In the genomic region with DNA sequence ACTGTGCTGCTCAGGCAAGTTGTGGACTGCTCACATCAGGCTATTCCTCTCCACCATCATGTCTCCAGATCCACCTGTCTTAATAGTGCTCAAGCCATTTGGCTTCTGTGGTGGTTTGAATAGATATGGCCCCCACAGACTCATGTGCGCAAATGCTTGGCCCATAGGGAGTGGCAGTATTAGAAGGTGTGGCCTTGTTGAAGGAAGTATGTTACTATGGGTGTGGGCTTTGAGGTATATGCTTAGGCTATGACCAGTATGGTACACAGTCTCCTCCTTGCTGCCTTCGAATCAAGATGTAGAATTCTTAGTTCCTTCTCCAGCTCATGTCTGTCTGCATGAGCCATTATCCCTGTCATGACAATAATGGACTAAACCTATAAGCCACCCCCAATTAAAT, we compare ENCODE assay signal across 27 mouse cellular contexts.
"Had no signal": no experiment of that assay in that cellular context is flagged by ENCODE, and none has a peak within 500 bp of the region (broad histone marks: within the 10 kb centered on the region; RNA-seq: fewer than 3 reads in every experiment).

No protein-coding gene starts in this region.

- H3K4me1 ChIP-seq: intestine, embryonic 15.5 days; liver, embryonic 13.5 days had no signal

- H3K4me2 ChIP-seq: heart, embryonic 13.5 days; heart, embryonic 15.5 days; hindbrain, embryonic 13.5 days; intestine, embryonic 15.5 days; kidney, embryonic 15.5 days; limb, embryonic 12.5 days; liver, embryonic 11.5 days; liver, embryonic 13.5 days had no signal

- H3K4me3 ChIP-seq: gastrocnemius, adult 2 months; heart, embryonic 10.5 days; heart, embryonic 13.5 days; heart, embryonic 15.5 days; hindbrain, embryonic 10.5 days; hindbrain, embryonic 13.5 days; intestine, embryonic 15.5 days; kidney, embryonic 15.5 days; layer of hippocampus, adult 2 months; left cerebral cortex, adult 2 months; limb, embryonic 10.5 days; limb, embryonic 12.5 days; liver, embryonic 13.5 days had no signal

- H3K27me3 ChIP-seq: heart, embryonic 13.5 days; heart, embryonic 15.5 days; hindbrain, embryonic 13.5 days; intestine, embryonic 15.5 days; kidney, embryonic 15.5 days; limb, embryonic 12.5 days; liver, embryonic 13.5 days had no signal

- H3K9me3 ChIP-seq: heart, embryonic 10.5 days; heart, embryonic 13.5 days; heart, embryonic 15.5 days; hindbrain, embryonic 10.5 days; hindbrain, embryonic 13.5 days; intestine, embryonic 15.5 days; kidney, embryonic 15.5 days; limb, embryonic 10.5 days; limb, embryonic 12.5 days; liver, embryonic 13.5 days had no signal

- DNase-seq: gastrocnemius, adult 2 months; gastrocnemius, postnatal 10 days; gastrocnemius, postnatal 25 days; heart, adult 18-20 months; heart, postnatal 14 days; heart, postnatal 4 days; kidney, adult 18-20 months; kidney, adult 8-10 months; kidney, postnatal 10 days; kidney, postnatal 25 days; kidney, postnatal 4 days; liver; liver, embryonic 13.5 days had no signal

- H3K27ac ChIP-seq: gastrocnemius, adult 2 months; heart, embryonic 10.5 days; heart, embryonic 13.5 days; heart, embryonic 15.5 days; hindbrain, embryonic 10.5 days; hindbrain, embryonic 13.5 days; intestine, embryonic 15.5 days; kidney, embryonic 15.5 days; layer of hippocampus, adult 2 months; left cerebral cortex, adult 2 months; limb, embryonic 10.5 days; limb, embryonic 12.5 days; liver, embryonic 13.5 days had no signal

- H3K36me3 ChIP-seq: heart, embryonic 10.5 days; heart, embryonic 13.5 days; heart, embryonic 15.5 days; hindbrain, embryonic 10.5 days; hindbrain, embryonic 13.5 days; intestine, embryonic 15.5 days; kidney, embryonic 15.5 days; limb, embryonic 10.5 days; limb, embryonic 12.5 days; liver, embryonic 13.5 days had no signal

- H3K9ac ChIP-seq: heart, embryonic 13.5 days; heart, embryonic 15.5 days; hindbrain, embryonic 13.5 days; intestine, embryonic 15.5 days; kidney, embryonic 15.5 days; limb, embryonic 12.5 days; liver, embryonic 13.5 days had no signal

- ATAC-seq: inflammation-experienced regulatory T-cells, adult 6 months; intestine, embryonic 15.5 days; intestine, postnatal 0 days had no signal
